Mouse (Mus musculus): Measurements from ENCODE around the gene Cul9.

DNA sequence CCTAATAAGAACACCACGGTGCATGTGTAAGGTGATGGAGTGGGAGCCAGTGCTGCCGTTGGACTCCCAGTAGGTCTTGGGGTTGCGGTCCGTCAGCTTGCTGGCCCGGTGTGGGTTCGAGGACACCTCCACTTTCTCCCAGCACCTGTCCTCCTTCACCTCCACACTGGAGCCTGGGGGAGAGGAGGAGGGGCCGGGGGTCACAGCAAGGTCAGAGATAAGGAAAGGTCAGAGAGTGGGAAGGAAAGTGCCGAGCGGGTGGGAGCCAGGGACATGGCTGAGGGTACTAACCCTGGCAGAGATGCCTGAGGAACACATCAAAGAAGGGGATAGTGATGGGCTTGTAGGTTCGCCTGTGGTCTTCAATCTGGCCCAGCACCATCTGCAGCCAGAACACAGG, 21.1 kb downstream of the Cul9 start:
- TF ChIP-seq GATA1 (IDR thresholded peaks at IDR 0.05; ENCODE audit: borderline replicate concordance, low read length) (no peak), FLI1 (IDR thresholded peaks at IDR 0.05; ENCODE audit: low read length) (no peak)
